Mouse (Mus musculus): ENCODE results near the gene Myl6. TPM values are rescaled to one million over a fixed set of nuclear protein-coding genes. Genes with fewer than 3 reads are reported as not detected.
A peak's percentile ranks its signal among the peaks of the same experiment; 100 is the strongest.

Gene Myl6
- total RNA-seq, 4 experiments from 2014 or later = 555 to 620 (median 586) TPM

DNA sequence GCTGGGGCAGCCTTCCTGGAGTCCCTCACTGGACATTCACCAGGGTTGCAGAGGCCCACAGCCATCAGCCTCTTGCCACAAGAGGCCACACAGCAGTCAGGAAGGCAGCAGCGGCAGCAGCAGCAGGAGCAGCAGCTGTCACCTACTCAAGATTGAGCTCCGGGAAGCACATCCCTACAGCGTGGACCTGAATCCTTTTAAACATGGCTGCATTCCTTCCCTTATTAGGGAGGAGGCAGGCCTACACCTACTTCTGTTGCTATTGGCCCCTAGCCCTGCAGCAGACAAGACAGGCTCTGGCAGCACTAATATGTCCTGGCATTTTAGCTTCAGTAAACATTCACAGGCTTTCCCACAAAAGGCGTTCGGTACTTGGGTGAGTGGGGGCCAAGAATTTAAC is 3.7 kb downstream of the Myl6 start:
- DNase-seq (ENCODE audit: low spot score in 2 of 2) = no peak

GRCm38 (mm10) chr10:128489785-128490184 is 4.2 kb downstream of the Myl6 start:
- DNase-seq (ENCODE audit: low spot score in 2 of 2) = no peak

DNA sequence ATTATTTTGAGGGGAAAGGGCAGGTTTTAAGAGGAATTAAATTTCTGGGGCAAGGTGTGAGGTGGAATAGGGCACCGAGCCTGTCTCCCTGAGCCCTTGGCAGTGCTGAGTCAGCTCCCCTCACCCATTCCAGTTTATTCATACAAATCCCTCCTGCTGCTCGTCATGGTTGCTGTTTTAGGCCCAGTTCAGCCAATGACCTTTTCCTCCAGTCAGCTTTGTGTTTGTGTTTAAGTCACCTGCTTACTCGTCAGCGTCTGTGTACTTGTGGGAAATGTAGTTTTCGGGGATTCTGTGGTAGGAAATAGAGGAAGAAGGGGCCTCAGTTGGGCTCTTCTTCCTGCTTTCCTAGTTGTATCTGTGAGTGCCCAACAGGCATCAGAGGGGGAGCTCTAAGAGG is 4.6 kb downstream of the Myl6 start:
- no peak for DNase-seq (ENCODE audit: low spot score in 2 of 2)

- DNase-seq (ENCODE audit: low spot score in 2 of 2) = no peak
Observed at GRCm38 (mm10) chr10:128488776-128489175, 5.2 kb downstream of the Myl6 start.

DNA sequence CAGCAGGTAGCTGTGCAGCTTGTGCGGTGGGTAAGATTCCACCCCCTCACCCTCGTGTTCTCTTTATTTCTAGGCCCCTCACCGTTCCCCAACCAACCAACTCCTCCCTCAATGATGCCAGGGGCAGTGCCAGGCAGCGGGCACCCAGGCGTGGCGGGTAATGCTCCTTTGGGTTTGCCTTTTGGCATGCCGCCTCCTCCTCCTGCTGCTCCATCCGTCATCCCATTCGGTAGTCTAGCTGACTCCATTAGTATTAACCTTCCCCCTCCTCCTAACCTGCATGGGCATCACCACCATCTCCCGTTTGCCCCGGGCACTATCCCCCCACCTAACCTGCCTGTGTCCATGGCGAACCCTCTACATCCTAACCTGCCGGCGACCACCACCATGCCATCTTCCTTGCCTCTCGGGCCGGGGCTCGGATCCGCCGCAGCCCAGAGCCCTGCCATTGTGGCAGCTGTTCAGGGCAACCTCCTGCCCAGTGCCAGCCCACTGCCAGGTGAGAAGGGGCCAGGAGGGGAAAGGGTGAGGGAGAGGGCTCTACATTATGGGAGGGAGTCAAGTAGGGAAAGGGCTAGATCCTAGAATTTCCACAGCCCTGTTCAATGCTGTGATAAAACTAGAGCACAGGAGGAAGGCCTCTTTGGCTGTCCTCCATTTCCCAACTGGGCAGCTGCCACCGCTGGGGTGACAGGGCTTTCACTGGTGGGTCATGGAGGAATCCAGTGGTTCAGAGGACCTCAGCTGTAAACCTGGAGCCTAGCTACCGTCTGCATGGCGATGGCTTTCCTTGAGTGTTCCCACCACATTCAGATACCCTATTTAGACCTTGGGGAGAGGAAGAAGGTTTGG is 5.9 kb downstream of the Myl6 start:
- DNase-seq (ENCODE audit: low spot score in 2 of 2) = no peak

DNA sequence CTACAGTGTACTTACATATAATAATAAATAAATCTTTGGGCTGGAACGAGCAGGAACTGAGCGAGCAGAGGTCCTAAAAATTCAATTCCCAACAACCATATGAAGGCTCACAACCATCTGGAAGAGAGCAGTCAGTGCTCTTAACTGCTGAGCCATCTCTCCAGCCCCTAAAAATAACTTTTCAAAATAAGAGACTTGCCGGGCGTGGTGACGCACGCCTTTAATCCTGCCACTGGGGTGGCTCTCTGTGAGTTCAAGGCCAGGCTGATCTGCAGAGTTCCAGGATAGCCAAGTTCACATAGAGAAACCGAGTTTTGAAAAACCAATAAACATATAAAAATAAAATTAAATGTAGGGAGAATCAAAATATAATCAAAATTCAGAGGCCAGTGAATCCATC is 7.6 kb downstream of the Myl6 start:
- DNase-seq (ENCODE audit: low spot score in 2 of 2) = no peak

GRCm38 (mm10) chr10:128474366-128474765 is 19.6 kb downstream of the Myl6 start:
- DNase-seq (ENCODE audit: low spot score in 2 of 2) = no peak

DNA sequence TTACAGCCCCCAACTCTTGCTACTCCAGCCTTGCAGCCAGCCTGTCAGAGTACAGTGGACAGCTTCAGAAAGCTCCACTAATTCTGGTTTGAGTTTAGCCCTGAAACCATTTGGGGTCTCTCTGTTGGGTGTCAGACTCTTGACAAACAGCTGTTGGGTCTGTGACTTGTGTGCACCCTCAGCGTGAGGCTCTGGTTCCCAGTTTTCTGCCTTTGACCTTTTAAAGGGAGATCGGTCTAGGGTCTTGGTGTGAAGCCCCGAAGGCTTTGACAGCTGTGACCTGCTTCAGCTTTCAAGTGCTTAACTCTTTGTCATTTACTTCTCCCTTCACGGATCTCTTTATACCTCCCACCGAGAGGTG is 33.7 kb downstream of the Myl6 start:
- no peak for DNase-seq (ENCODE audit: low spot score in 2 of 2)

DNA sequence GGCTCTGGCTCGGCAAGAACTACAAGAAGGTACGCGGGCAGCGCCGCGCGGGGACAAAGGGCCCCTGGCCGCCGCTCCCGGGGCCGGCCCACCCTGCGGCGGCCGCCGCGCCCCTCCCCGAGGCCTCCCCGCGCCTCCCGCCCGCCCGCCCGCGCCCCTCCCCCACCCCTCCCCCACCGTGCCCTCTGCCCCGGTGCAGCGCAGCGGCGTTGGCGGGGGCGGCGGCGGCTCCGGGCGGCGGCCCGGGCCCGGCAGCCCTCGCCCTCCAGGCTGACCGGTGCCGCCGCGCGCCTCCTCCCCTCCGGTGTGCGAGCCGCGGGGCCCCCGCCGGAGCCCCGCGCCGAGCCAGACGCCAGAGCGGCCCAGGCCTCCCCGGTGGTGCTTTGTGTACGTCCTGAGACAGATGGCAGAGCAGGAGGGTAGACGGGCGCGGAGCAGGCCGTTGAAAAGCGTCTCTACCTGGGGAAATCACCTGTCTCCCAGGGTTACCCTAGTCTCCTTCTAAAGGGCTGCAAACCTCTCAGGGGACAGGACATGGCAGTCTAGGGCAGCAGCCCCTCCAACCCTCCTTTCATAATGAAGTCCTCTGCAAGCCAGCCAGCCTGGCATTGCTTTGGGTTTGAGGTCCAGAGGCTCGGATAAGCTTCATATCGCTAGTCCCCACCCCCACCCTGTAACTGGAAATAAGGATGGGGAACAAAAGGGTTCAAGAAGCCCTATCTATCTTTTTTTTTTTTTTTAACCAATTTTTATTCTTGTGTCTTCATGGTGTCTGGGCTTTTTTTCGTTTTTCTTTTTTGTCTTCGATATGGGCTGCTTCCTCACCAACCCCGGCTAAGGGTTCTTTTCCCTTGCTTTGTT is 34.3 kb downstream of the Myl6 start:
- peak; percentile 29 to 41 for DNase-seq (ENCODE audit: low spot score in 2 of 2)

DNA sequence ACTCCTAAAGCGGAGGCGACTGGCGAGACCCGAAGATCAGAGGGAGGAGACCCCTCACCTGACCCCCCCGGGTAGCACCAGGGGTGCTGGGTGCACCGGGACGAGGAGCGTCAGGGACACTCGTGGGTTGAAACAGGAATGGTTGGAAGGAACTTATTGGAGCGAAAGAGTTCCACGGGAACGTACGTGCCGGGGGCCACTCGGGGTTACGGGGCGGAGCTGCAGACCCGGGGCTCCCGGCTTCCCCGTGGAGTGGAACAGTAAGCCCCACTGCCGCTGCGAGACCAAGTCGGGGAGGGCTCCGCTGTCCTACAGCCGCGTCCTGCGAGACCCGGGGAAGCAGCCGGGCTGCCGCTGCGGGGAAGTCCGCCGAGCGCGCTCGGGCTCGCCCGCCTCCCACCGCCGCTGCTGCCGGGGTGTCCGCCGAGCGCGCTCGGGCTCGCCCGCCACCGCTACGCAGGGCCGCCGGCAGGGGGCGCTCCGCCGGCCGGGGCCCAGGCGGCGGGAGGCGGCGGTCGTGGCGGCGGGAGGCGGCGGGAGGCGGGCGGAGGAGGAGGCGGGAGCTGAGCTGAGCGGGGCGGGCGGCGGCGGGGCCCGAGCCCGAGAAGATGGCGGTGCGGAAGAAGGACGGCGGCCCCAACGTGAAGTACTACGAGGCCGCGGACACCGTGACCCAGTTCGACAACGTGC is 35.1 kb downstream of the Myl6 start, which contains the start of gene Smarcc2:
Smarcc2 (plus strand) TSS at position 530 of the 690 bp plus-strand sequence.
- DNase-seq (ENCODE audit: low spot score in 2 of 2) = peak; percentile 54 to 59

DNA sequence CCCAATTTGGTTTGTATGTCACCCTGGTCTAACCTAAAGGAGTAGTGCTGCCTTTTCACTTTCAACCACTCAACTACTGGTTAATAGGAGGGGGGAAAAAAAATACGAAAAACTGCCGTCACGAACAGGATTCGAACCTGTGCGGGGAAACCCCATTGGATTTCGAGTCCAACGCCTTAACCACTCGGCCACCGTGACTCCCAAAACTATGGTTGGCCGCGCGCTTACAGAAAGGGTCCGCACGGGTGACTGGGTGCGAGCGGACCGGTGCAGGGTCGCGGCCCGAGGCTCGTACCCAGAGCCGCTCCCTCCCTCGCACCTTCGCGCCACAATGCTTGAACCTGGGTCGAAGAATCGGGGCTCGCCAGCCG is 35.6 kb downstream of the Myl6 start:
- DNase-seq (ENCODE audit: low spot score in 2 of 2) = peak; percentile 61 to 99

DNA sequence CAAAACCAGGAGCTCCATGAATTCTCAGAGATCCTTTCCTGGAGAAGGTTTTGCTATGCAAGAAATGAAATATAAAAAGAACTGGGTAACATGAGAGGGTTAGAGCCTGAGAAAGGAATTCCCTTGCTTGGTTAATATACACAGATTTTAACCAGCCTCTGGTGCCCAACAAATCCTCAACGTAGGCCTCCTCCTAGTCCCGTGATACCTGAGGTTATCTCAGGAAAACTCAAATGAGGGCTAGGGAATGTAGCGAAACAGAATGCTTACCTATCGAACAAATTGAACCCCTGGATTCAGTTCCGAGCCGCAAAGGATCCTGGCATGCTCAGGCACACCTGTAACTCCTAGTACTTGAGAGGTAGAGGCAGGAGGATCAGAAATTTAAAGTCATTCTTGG is 36.3 kb downstream of the Myl6 start:
- no peak for DNase-seq (ENCODE audit: low spot score in 2 of 2)

- DNase-seq (ENCODE audit: low spot score in 2 of 2) = no peak
Observed at GRCm38 (mm10) chr10:128455280-128455679, 38.7 kb downstream of the Myl6 start.

DNA sequence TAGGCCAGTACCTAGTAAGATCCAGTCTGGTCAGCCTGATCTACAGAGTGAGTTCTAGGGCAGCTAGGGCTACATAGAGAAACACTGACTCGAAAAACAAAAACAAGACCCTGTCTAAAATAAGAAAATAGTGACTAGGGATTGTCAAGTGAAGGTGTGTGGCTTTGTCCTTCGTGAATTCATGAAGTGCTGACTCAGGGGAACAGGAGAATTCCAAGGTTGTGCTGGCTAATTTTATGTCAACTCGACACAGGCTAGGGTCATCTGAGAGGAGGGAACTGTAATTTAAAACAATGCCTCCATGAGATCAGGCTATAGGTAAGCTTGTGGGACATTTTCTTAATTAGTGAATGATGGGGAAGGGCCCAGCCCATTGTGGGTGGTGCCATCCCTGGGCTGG is 39.5 kb downstream of the Myl6 start:
- DNase-seq (ENCODE audit: low spot score in 2 of 2) = no peak

DNA sequence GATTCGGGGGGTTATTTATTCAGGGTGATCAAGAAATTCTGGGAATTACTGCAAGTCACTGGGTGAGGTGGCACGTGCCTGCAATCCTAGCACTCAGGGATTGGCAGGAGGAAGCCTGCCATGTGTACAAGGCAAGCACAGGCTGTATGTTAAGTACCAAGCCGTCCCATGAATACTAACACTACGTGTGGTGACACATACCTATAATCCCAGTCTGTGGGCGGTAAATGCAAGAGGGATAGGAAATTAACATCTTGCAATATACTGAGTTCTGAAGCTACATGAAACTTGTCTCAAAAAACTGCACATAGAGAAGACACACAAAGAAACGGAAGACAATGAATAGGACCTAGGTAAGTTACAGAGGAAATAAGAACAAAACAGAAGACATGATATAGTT is 42.9 kb downstream of the Myl6 start:
- DNase-seq (ENCODE audit: low spot score in 2 of 2) = no peak

- DNase-seq (ENCODE audit: low spot score in 2 of 2) = no peak
Observed at GRCm38 (mm10) chr10:128445407-128445806, 48.5 kb downstream of the Myl6 start.

- no peak for DNase-seq (ENCODE audit: low spot score in 2 of 2)
Observed at GRCm38 (mm10) chr10:128444354-128444753, 49.6 kb downstream of the Myl6 start.

DNA sequence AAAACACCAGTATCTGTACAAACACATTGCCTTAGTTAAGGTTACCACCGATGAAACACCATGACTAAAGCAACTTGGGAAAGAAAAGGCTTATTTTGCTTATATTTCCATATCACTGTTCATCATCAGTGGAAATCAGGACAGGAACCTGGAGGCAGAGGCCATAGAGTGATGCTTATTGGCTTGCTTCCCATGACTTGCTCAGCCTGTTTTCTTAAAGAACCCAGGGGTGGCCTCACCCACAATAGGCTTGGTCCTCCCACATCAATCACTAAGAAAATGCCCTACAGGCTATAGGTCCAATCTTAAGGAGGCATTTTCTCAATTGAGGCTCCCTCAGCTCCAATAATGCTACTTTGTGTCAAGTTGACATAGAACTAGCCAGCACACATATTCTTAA is 51.2 kb downstream of the Myl6 start:
- DNase-seq (ENCODE audit: low spot score in 2 of 2) = no peak

GRCm38 (mm10) chr10:128441324-128442119 is 52.4 kb downstream of the Myl6 start:
- no peak for DNase-seq (ENCODE audit: low spot score in 2 of 2)

Measured in left cerebral cortex, adult 8-10 months (tissue).